Mouse (Mus musculus) left cerebral cortex, postnatal 4 days (tissue): ENCODE measurements around the gene Pcdh15. TPM values are rescaled to one million over a fixed set of nuclear protein-coding genes. Genes with fewer than 3 reads are reported as not detected.

ENCODE experiments used
- DNase-seq: peaks from one replicate; pipeline ENCODE4 v3.0.0-alpha.2; 2022
- intact Hi-C: fragments of 180-260 bp; cut with DNase I; formaldehyde crosslinking; loops from one replicate; pipeline ENCODE4 v1.15.1; 2025
- total RNA-seq, 2 experiments: library from RNA; stranded (reverse); gene quantifications; 2 replicates each; pipeline ENCODE4 v1.2.3; 2021

Gene Pcdh15
- total RNA-seq, 2 experiments from 2014 or later, result 40.5 to 43.8 TPM

GRCm38 (mm10) chr10:74257716-74258446, 1158.7 kb downstream of the Pcdh15 start:
- intact Hi-C loops, result no loop called here
- DNase-seq, result no peak

- no peak for DNase-seq
- intact Hi-C loops, result no loop called here
Observed at GRCm38 (mm10) chr10:74258639-74259038, 1159.5 kb downstream of the Pcdh15 start.

GRCm38 (mm10) chr10:74269637-74270269, 1170.6 kb downstream of the Pcdh15 start:
- DNase-seq, result no peak
- intact Hi-C loops, result no loop called here

- no peak for DNase-seq
- intact Hi-C loops, result no loop called here
Observed at GRCm38 (mm10) chr10:74270894-74271293, 1171.8 kb downstream of the Pcdh15 start.

- peak; percentile 58 for DNase-seq
Observed at GRCm38 (mm10) chr10:74304120-74304519, 1205.0 kb downstream of the Pcdh15 start.

GRCm38 (mm10) chr10:74305439-74306158, 1206.5 kb downstream of the Pcdh15 start:
- intact Hi-C loops, result no loop called here
- DNase-seq, result no peak

More at GRCm38 (mm10) chr10:74304120-74304519, 1205.0 kb downstream of the Pcdh15 start:
- intact Hi-C loops, result no loop called here

GRCm38 (mm10) chr10:74307035-74307434, 1207.9 kb downstream of the Pcdh15 start:
- intact Hi-C loops, result no loop called here
- peak; percentile 34 for DNase-seq

- intact Hi-C loops, result no loop called here
- peak; percentile 11 for DNase-seq
Observed at GRCm38 (mm10) chr10:74316091-74316490, 1216.9 kb downstream of the Pcdh15 start.

GRCm38 (mm10) chr10:74335412-74335811, 1236.3 kb downstream of the Pcdh15 start:
- DNase-seq, result no peak
- intact Hi-C loops, result no loop called here

- no peak for DNase-seq
- intact Hi-C loops, result no loop called here
Observed at GRCm38 (mm10) chr10:74339247-74340160, 1240.4 kb downstream of the Pcdh15 start.

GRCm38 (mm10) chr10:74359526-74359925, 1260.4 kb downstream of the Pcdh15 start:
- intact Hi-C loops, result no loop called here
- DNase-seq, result no peak

GRCm38 (mm10) chr10:74378697-74379096, 1279.6 kb downstream of the Pcdh15 start:
- intact Hi-C loops, result no loop called here
- DNase-seq, result no peak

- DNase-seq, result no peak
- intact Hi-C loops, result no loop called here
Observed at GRCm38 (mm10) chr10:74379276-74380134, 1280.4 kb downstream of the Pcdh15 start.

- DNase-seq, result peak; percentile 38
- intact Hi-C loops, result no loop called here
Observed at GRCm38 (mm10) chr10:74387538-74388499, 1288.7 kb downstream of the Pcdh15 start.

GRCm38 (mm10) chr10:74403111-74403510, 1304.0 kb downstream of the Pcdh15 start:
- DNase-seq, result no peak
- intact Hi-C loops, result no loop called here

- no peak for DNase-seq
- intact Hi-C loops, result no loop called here
Observed at GRCm38 (mm10) chr10:74414021-74414420, 1314.9 kb downstream of the Pcdh15 start.

- intact Hi-C loops, result no loop called here
- no peak for DNase-seq
Observed at GRCm38 (mm10) chr10:74414945-74415344, 1315.8 kb downstream of the Pcdh15 start.

GRCm38 (mm10) chr10:74415359-74415758, 1316.2 kb downstream of the Pcdh15 start:
- no peak for DNase-seq
- intact Hi-C loops, result no loop called here
